Mouse (Mus musculus) layer of hippocampus, adult 11-12 months (tissue): ENCODE results near the gene Fcgr4.

Experiments used
- DNase-seq: peaks from one replicate; pipeline ENCODE4 v3.0.0; 2022; ENCODE audit warnings: low spot score

Gene Fcgr4

DNA sequence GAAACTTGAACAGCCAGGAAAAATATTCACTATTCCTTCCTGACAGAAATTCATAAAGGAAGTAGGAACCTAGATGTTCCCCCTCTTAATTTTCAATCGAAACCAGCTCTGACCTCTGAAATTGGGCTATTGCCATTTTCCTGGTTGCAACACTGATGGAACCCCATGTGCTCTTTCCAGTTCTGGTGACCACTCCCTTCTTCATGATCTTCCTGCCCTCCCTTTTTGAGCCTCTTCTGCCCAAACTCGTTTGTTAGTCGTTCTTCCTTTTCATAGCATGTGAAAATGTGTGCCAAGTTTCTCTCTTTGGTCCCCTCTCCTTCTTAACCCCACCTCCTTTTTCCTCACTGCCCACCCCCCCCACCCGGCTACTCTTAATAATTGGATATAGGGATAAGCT lies 7.0 kb upstream of the Fcgr4 start:
- DNase-seq, result no peak

DNA sequence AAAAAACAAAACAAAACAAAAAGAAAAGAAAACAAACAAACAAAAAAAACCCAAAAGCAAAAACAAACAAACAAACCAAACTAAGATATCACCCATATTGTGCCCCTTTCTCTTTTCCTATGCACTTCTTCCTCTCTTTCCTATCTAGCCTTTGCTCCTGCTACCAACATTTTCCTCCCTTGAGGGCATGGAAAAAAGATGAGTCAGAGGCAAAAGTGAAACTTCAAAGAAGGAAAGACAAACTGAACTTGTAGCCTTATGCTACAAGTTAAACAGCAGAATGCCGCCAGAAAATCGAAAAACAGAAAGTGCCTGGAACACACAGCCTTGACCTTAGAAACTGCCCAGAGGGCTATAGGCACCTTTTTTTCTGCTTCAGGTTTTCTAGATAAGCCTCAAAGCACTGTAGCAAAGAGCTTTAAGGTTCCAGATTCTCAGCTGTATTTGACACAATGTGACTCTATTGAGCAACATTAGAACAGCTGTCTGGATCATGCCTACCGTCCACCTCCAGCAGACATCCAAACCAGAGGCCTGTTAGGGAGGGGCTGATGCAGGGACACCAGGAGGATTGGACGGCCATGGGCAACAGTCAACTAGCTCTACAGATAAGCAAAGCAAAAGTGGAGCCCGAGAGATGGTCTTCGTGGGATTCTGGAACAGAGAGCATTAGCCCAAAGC lies 1.9 kb upstream of the Fcgr4 start:
- no peak for DNase-seq

DNA sequence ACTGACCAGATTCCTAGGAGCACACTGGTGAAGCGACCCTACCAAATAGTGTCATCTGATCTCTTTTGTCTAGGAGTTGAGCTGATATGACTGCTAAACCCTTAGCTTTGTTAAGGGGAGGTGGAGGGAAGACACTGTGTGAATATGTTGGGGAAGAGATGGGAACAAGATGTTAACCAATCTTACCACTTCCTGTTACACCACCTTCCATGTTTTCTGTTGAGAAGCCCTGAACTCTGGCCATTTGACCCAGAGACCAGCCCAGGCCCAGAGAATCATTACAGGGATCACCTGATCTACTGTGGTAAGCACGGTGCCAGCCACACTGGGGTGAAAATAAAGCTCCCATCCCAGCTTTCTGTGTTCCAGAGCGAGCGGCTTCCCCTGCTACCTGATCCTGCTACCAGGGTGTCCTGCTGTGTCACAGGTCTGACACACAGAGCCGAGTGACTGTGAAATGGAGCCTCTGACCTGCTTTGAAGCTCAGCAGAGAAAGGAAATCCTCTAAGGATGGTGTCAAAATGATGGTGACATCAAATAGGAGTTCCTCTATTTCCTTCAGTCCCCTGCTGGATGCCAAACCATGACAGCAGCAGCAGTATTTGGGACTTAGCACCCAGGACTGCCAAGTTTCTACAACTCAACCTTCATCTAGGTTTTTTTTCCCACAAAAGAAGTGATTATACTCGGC lies 1.1 kb upstream of the Fcgr4 start:
- no peak for DNase-seq

DNA sequence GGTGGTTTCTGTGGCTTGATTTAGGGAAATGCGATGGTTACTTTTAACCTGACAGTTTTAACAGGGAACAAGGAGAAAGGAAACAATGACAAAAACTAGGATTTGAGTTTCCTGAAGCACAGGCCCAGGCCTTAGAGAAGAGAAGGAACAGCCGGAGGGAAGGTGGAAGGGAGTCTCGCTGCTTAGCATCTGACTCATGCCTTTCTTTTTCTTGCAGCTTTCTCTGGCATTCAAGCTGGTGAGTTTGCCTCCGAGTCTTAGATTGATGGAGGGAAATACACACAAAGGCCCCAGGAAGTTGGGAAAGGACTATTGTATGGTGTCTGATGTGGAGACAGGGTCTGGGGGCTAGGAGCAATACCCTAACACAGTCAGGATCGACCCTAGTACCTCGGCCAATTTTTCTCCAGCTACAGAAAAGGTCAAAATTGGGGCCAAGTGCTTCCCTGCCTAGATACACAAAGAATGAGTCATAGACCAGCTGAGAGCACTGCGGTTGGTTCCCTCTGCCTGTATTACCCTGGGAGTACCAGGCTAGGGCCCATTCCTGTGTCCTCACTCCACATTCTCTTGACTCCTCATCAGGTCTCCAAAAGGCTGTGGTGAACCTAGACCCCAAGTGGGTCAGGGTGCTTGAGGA lies 711 bp downstream of the Fcgr4 start:
- DNase-seq, result no peak

DNA sequence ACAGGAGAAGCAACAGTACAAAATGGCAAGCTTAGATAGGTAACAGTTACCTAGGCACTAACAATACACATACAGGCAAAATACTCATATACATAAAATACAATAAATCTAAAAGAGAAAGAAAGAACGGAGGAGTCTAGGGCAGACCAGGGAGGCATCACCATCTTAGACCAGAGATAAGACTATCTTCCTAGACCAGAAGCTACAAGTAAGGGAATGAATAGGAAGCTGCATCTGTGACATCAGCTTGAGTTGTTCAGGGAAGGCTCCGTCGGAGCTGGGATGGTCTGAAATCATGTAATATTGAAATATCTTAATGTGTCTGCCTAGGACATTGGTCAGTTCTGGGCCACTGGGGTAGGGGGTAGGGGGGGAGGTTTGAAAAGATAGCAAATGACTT lies 13.0 kb downstream of the Fcgr4 start:
- DNase-seq, result no peak

DNA sequence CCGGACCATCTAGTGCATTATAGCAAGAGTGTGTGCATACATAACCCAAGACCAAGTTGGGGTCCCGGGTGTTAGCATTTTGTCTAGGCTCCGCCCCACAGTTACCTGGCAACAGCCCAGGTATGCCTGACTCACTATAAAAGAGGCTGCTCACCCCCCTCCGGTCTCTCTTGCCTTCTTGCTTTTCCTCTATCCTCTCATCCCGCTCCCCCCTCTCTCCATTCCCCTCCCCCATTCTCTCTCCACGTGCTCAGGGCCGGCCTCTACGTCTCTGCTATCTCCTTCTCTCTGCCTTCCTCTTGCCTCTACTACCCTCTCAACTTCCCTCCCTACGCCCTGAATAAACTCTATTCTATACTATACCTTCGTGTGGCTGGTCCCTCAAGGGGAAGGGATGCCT lies 14.0 kb downstream of the Fcgr4 start:
- no peak for DNase-seq

DNA sequence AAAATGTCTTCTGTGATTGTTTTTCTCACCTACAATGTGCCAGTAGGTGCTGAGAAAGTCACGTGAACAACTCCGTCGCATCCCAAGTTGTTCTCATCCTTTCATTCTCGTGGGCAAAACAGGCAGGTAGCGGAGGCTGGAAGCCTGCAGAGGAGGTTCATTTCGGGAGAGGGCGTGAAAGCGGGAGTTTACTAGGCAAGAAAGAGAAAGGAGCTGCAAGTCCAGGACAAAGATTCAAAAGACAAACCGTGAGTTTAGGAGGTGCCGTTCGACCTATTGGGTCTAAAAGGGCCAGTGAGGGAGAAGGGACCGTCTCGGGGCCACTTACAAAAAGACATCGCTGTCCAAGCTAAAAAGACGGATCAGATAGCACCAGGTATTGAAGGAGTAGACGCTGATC lies 14.5 kb downstream of the Fcgr4 start:
- no peak for DNase-seq

DNA sequence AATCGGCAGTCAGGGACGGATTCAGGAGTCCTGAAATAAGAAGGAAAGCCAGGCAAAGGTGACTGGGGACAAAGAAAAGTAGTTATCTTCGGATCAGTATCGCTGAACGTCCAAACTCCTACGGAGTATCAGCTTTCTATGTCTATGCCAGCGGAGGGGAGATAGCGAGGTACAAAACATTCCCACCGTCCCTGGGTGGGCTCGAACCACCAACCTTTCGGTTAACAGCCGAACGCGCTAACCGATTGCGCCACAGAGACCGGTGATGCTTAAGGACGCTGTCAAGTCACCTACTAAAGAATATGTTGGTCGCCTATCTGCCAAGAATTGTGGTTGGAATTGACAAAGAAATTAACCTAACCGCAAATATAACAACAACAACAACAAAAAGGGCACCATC lies 15.0 kb downstream of the Fcgr4 start:
- peak; percentile 86 for DNase-seq

DNA sequence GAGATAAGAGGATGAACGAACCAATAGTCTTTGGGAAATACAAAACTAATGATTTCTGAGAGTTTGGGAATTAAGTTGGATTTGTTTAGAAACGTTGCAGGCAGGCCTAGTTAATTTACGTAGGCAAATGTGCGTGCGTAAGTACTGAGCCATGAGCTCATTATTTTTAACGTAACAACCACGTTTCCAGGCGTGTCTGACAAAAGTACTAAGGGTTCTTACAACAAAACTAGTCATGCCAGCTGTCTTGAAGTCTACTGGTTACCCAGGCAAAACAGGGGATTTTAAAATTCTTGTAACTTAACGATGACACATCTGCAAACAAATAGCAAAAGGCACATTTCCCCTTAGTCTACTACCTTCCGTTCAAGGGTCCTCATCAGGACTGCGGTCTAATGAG lies 15.5 kb downstream of the Fcgr4 start:
- DNase-seq, result no peak

DNA sequence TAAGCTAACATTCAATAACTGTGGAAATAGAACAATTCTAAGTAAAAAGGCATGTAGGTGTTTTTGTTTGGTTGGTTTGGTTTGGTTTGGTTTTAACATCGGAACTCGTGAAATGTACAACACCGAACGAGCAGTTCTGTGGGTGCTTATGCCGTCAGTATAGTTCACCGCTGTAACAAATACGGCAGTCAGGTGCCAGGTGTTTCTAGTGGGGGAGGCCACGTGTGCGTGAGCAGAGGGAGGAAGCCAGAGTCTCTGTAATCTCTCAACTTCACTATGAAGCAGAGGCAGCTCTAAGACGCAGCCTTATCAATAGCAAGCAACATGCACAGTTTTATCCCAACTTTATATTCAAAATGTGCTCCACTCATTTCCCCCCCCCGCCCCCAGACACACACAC lies 16.9 kb downstream of the Fcgr4 start:
- DNase-seq, result no peak

DNA sequence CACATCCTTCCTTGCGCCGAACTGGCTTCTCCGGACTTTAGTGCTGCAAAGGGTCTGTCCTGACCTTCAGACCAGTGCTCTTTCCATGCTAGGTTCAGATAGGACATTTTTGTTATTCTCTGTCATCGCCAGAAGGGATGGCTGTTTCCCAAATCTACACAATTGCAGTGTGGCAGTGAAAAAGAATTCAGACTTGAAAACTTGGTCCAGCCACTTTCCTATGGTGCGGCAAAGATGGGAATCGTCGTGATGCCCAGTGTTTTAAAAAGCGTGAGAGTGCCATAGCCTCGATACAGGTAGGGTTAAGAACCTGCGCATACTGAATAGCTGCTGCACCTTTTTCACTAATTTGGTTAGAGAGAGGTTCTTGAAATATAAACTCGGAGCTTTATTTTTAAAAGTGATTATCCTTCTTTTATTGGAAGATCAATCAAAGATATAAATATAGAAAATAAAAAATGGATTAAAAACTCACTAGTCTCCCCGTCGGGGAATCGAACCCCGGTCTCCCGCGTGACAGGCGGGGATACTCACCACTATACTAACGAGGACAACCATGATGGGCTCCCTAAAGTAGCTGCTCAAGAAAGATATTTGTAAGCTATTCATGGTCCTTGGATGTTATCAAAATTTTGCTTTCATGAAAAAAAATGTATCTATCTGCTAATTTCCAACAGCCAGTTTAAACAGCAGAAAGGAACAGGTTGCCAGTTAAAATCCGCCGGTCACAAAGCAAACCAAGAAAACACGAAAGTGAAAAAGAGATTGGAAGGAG lies 18.0 kb downstream of the Fcgr4 start:
- DNase-seq, result peak; percentile 80

DNA sequence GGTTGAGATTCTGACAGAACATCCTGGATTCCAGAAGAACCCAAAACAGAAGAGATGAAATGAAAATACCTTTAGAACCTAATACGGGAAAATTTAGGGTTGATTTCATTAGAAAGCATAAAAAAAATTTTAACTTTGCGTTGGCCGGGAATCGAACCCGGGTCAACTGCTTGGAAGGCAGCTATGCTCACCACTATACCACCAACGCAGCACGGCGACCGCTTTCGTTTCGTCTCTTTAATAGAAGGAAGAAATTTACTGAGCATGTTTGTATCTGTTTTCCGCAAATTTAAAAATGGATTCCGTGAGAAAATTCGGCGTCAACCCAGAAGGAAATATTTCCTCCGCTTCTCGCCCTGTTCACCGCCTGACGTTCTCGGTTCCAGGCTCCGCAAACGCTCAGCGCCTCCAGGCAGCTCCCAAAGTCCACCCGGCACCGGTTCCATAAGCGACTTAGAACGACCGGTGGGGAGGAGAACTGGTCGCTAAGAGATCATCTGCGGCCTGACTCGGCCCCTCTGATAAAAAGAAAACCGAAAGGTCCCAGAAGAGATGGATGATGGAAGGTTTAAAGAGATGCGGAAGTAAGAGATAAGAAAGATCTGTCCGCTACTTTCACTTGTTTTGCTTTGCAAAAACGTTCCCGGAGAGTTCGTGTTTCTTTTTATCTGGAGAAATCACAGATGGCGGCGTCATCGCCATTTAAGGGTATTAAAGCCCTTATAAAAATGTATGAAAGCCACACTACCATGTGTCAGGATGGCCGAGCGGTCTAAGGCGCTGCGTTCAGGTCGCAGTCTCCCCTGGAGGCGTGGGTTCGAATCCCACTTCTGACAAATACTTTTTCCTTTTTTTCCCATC lies 19.4 kb downstream of the Fcgr4 start:
- peak; percentile 88 for DNase-seq

DNA sequence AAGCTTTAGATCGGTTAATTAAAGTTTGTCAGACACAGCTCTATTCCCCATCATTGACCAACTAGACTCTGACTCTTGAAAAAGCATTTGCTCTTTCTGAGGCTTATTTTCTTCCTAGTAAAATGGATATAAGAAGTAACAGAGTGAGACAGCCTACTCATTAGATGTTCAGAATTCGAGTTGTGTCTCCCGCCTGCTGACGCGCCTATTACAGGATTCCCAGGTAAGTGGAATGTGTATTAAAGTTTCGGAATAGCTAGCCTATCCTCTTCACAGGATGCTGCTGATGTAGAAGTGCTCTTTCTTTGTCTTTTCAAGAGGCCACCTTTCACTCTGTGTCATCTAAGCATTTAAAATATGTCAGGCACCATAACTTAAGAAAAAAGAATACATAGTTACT lies 20.4 kb downstream of the Fcgr4 start:
- no peak for DNase-seq

DNA sequence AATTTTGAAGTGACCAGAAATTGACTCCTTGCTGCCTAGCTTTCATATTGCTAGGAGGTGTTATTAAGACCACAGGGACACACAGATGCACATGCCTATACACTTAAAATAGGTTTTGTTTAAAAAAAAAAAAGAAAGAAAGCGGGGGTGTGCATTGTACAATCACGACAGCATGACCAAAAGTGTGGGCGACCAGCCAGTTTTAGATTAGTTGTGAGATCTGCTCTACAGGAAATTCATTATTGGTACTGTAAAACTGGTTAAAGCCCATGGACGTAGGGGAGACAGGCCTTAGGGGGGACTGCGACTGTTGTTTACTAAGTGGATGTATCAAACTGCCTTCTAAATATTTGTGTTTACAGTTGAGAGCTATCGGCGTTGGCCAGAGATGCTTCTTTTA lies 21.2 kb downstream of the Fcgr4 start:
- no peak for DNase-seq

DNA sequence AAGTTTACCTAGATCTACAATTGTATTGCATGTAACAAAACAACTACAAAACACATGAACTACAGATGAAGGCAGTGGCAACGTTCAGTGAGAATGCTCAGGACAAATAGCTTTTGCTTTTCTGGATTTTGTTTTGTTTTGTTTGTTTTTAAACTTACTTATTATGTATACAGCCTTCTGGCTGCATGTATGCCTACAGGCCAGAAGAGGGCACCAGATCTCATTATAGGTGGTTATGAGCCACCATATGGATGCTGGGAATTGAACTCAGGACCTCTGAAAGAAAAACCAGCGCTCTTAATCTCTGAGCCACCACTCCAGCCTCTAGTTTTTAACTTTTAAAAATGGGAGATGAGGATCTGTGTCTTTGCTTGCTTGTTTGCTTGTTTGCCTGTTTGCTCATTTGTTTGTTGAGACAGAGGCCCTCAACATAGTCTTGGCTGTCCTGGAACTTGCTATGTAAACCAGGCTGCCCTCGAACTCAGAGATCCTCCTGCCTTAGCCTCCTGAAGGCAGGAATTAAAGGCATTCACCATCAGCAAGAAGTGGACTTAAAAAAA lies 25.0 kb downstream of the Fcgr4 start:
- DNase-seq, result no peak

DNA sequence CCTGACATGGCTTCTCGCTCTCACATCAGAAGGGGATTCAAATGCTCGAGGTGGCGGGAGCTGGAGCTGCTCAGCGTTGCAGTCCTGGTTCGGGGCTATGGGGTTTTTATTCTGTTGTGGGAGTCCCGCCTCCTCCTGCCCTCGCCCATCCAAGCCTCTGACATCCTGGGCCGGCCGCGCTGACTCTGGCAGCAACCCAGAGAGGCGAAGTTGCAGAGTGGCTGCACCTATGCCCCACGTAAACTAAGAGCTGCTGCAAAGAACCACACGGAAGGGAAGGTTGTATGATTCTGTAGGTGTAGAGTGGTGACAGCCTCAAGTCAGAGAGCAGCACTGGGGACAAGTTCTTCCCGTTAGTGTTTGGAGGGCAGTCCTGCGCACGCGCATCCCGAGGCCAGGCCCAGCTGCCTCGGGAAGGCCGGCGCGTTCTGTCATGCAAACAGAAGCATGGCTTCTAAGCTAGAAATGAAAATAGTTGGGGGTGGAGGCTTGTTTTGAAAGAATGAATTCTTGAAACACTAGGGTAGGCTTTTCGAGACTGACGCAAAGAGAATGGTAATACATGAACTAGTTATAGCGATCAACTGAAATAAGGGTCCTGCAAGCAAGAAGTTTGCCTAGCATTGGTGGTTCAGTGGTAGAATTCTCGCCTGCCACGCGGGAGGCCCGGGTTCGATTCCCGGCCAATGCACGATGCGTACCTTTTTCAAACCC lies 25.8 kb downstream of the Fcgr4 start:
- peak; percentile 88 for DNase-seq

DNA sequence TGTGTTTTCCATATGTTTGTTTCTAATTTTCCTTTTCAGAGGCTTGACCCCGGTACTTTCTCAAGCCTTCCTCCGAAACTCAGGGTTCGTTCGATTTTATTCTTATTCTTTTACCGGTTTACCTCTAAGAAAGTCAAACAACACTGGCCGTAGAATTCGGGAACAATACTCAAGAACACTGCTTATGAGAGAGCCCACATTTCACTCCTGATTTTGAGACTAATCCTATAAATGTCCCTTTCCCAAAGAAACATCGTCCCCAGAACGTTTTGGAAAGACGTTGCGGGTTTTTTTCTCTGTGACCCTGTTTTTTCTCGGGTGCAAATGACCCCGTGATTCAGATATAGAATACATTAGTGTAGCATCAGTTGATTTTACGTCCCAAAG lies 26.4 kb downstream of the Fcgr4 start:
- no peak for DNase-seq

DNA sequence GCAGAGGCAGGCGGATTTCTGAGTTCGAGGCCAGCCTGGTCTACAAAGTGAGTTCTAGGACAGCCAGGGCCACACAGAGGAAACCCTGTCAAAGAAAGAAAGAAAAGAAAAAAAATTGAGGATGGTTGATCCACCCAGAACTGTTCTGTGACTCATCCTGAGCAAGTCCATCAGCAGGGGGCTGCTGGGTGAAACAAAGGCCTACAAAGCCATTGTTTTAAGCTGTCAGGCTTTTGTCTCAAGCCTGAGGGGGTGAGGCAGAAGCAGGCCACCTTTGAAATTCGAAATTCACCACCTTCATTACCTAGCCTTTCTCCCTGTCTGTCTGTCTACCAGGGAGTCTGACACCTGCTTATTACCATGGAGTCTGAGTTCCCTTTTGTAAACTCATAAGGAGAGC lies 27.8 kb downstream of the Fcgr4 start:
- no peak for DNase-seq

DNA sequence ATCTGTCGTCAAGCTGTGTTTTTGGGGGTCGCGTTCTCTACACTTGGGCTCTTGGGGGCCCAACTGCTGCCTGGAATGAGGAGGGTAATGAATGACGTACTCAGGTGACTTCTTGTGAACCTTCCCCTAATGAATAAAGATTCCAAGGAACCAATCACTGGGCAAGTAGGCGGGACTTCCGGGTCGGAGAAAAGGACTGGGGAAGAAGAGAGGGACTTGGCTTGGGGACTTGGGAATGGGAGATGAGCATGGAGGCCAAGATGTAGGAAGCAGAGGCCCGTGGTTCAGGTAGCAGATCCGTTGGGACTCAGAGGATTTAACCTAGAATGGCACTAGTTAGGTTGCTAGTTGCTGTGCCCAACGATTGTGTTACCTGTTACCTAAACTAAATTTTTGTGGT lies 30.5 kb downstream of the Fcgr4 start:
- no peak for DNase-seq

DNA sequence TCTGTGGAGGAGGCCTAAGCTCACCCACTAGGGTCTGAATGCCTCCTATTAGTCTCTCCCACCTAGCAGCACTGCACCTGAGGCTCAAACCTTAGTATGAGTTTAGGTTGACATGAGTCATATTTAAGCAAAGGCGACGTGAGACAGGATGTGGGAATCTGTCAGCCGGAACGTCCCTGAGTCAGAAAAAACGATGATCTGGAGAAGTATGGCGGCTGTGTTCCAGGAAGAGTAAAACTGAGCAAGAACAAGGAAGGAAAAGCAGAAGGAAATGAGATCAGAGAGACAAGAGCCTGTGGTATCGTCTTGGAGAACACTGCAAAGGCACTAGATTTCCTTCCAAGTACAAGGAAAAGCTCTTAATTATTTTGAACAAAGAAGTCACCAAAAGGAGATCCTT lies 32.1 kb downstream of the Fcgr4 start:
- DNase-seq, result no peak

DNA sequence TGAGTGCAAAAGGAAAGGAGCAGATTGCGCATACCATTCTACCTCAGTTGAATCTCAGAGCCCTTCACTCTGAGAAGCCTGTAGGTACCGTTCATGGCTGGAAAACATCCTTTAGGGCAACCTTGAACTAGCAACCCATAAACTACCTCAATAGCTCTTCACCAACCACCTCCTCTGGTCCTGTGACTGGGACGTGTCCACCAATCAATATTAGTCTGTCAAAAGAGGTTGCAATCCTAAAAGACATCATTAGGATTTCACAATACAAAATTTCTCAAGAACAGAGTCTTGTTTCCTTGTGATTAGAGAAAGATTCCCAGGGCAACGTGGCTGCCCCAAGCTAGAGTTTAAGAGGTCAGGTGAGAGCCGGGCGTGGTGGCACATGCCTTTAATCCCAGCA lies 34.6 kb downstream of the Fcgr4 start:
- no peak for DNase-seq
